Comparison of ENCODE assay signal across 8 mouse cellular contexts in the genomic region with DNA sequence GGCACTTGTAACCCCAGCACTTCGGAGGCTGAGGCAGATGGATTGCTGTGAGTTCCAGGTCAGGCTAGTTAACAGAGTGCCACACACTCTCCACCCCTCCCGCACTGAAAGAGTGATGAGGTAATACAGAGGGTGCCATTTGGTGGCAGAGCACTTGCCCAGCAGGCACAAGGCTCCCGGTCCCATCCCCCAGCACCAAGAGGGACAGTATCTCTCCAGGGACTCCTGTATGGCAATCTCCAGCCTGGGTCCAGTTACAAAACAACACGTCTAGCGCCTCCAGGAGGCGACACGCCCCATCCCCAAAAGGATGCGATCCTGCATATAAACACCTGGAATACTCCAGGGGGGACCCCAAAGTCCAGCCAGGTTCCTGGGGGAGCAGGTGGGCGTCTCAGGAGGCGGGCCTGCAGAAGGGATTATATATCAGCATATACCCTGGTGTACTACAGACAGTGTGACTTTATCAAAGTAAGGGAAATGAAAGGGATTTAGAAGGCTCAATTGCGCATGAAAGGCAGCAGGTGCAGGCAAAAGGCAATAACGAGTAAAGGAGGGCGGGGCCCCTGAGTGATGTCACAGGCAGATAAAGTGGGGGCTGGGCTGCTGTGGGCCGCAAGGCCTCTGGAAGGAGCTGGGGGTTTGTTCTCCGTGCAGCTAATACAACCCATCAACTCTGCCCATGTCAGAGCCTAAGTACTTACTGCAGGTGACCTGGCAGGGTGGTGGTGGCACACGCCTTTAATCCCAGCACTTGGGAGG. TPM values are rescaled to one million over a fixed set of nuclear protein-coding genes. Genes with fewer than 3 reads are reported as not detected.
DNase-seq lines count a peak whose midpoint lies in the region; ATAC-seq and TF ChIP-seq lines count a peak whose summit lies in the region.

No protein-coding gene starts in this region.

- no peak; the same call in 1 of the 2 replicates for TF ChIP-seq CTCF in thymus, adult 2 months (IDR thresholded peaks at IDR 0.05; ENCODE audit: borderline replicate concordance, control insufficient read depth, extremely low read depth, insufficient read depth, low read length, poor library complexity)

- 33% methylated on average over 16 of the region's 16 CpGs for WGBS in neural tube, embryonic 11.5 days
- WGBS in limb, embryonic 11.5 days = 44% methylated on average over 16 of the region's 16 CpGs
- WGBS in thymus, adult 2 months = 53% methylated on average over 16 of the region's 16 CpGs

- H3K27ac ChIP-seq in neural tube, embryonic 11.5 days (ENCODE audit: low read depth, low read length) = peak overlapping the region; percentile 31; the same call in 1 of the 2 replicates
- no peak overlapping the region for H3K27ac ChIP-seq in limb, embryonic 11.5 days (replicated peaks; ENCODE audit: low read depth, low read length)
- H3K27ac ChIP-seq in thymus, adult 2 months (ENCODE audit: control insufficient read depth, insufficient read depth, low read length) = peak overlapping the region; percentile 29; the same call in 1 of the 2 replicates

- peak; percentile 32; the same call in 1 of the 2 replicates for ATAC-seq in neural tube, embryonic 11.5 days (ENCODE audit: insufficient read depth, low FRiP score, low TSS enrichment)
- ATAC-seq in limb, embryonic 11.5 days (ENCODE audit: insufficient number of reproducible peaks, low FRiP score, low TSS enrichment, low read depth) = no peak

- H3K9me3 ChIP-seq in neural tube, embryonic 11.5 days (ENCODE audit: control insufficient read depth, low read length) = no peaks in the 10 kb centered on the region
- H3K9me3 ChIP-seq in limb, embryonic 11.5 days (ENCODE audit: control insufficient read depth, low read length) = no peaks in the 10 kb centered on the region

- H3K4me2 ChIP-seq in neural tube, embryonic 11.5 days (ENCODE audit: low read depth) = no peak overlapping the region
- H3K4me2 ChIP-seq in limb, embryonic 11.5 days (ENCODE audit: low read depth, severe bottlenecking) = no peak overlapping the region

- H3K9ac ChIP-seq in neural tube, embryonic 11.5 days (ENCODE audit: low read length) = 0 out of 2 replicates have a peak overlapping the region, but pooled peaks have one; percentile 10
- H3K9ac ChIP-seq in limb, embryonic 11.5 days (ENCODE audit: low read length) = no peak overlapping the region

- peaks cover 52% of the 10 kb centered on the region for H3K4me1 ChIP-seq in neural tube, embryonic 11.5 days (ENCODE audit: control insufficient read depth, insufficient read depth, low read length)
- H3K4me1 ChIP-seq in limb, embryonic 11.5 days (ENCODE audit: control insufficient read depth, insufficient read depth, low read length) = peaks cover 32% of the 10 kb centered on the region
- peaks cover 68% of the 10 kb centered on the region for H3K4me1 ChIP-seq in thymus, adult 2 months (replicated peaks; ENCODE audit: control insufficient read depth, insufficient read depth, low read length)

- no peaks in the 10 kb centered on the region for H3K27me3 ChIP-seq in neural tube, embryonic 11.5 days (ENCODE audit: control insufficient read depth, insufficient read depth, low read length)
- no peaks in the 10 kb centered on the region for H3K27me3 ChIP-seq in limb, embryonic 11.5 days (ENCODE audit: control insufficient read depth, insufficient read depth, low read length)
- no peaks in the 10 kb centered on the region for H3K27me3 ChIP-seq in thymus, adult 2 months (ENCODE audit: control insufficient read depth, insufficient read depth, low read length)

- H3K36me3 ChIP-seq in neural tube, embryonic 11.5 days (ENCODE audit: control insufficient read depth, insufficient read depth, low read length) = peaks cover 2% of the 10 kb centered on the region; the same call in 1 of the 2 replicates
- H3K36me3 ChIP-seq in limb, embryonic 11.5 days (ENCODE audit: control insufficient read depth, insufficient read depth, low read length) = peaks cover 8% of the 10 kb centered on the region
- peaks cover 9% of the 10 kb centered on the region; the same call in 1 of the 2 replicates for H3K36me3 ChIP-seq in thymus, adult 2 months (ENCODE audit: control insufficient read depth, insufficient read depth, low read length)

- peak; percentile 64 for DNase-seq in adrenal gland, postnatal 14 days
- no peak for DNase-seq in adrenal gland, postnatal 25 days
- DNase-seq in neural tube, embryonic 11.5 days (ENCODE audit: low spot score) = no peak
- DNase-seq in neural tube, embryonic 10.5 days (ENCODE audit: extremely low spot score, low spot score) = no peak
- peak; percentile 34 for DNase-seq in limb, embryonic 11.5 days (ENCODE audit: low spot score)
- peak; percentile 85 for DNase-seq in thymus, adult 2 months
- no peak for DNase-seq in frontal cortex, postnatal 14 days (ENCODE audit: low spot score in 2 of 2)
- no peak for DNase-seq in ovary, postnatal 14 days (ENCODE audit: low spot score)

- H3K4me3 ChIP-seq in neural tube, embryonic 11.5 days (ENCODE audit: low read depth, low read length) = no peak overlapping the region
- no peak overlapping the region for H3K4me3 ChIP-seq in limb, embryonic 11.5 days (ENCODE audit: low read depth, low read length)
- no peak overlapping the region for H3K4me3 ChIP-seq in thymus, adult 2 months (ENCODE audit: control insufficient read depth, insufficient read depth, low read length)

- TF ChIP-seq POLR2A in thymus, adult 2 months (IDR thresholded peaks at IDR 0.05; ENCODE audit: control insufficient read depth, extremely low read depth, insufficient read depth, low read length, poor library complexity) = no peak

RNA-seq across cellular contexts. Expression of a gene that starts 44.4 kb away (rescaled TPM):
- total RNA-seq in adrenal gland, postnatal 14 days (2021) = 45.8 and 59.2 TPM in 2 replicates
- 57.4 and 73.1 TPM in 2 replicates for total RNA-seq in adrenal gland, postnatal 25 days (2021)
- polyA plus RNA-seq in neural tube, embryonic 11.5 days (2014; fragmentation: Nextera tagmentation; extraction: Ambion mirVana) = 52.9 and 54.5 TPM in 2 replicates
- polyA plus RNA-seq in limb, embryonic 11.5 days (2014; fragmentation: Nextera tagmentation; extraction: Ambion mirVana) = 43.5 and 46.9 TPM in 2 replicates
- polyA plus RNA-seq in thymus, adult 2 months (2012; rRNA removed) = 30.3 and 30.9 TPM in 2 replicates

Comparison
In these comparisons a context has a peak if more than half of its experiments do, and no peak if none do; other contexts are left out.
1. DNase-seq: peak in adrenal gland, postnatal 14 days (single experiment), limb, embryonic 11.5 days (single experiment) and thymus, adult 2 months (single experiment); none in adrenal gland, postnatal 25 days (single experiment), neural tube, embryonic 11.5 days (single experiment), neural tube, embryonic 10.5 days (single experiment), frontal cortex, postnatal 14 days (0 of 2) and ovary, postnatal 14 days (single experiment).